15 mouse cellular contexts compared by ENCODE assay signal in the genomic region with DNA sequence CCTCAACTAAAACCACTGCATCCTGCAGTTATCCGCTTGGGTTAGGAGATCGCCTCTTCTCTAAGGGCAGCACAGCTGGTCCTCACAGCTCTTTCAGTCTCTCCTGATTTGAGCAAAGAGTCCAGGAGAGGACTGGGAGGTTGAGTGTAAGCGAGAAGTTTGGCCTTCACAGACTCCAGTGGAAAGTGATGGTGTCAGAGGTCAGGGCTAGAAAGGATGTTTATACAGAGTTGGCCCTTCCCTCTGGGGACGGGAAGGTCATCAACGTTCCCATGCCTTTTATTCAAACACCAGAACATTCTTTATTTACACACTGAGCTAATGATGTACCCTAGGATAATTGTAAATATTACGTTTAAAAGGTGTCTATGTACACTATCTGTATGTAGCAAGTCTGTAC. TPM values are rescaled to one million over a fixed set of nuclear protein-coding genes. Genes with fewer than 3 reads are reported as not detected.
DNase-seq lines count a peak whose midpoint lies in the region; ATAC-seq and TF ChIP-seq lines count a peak whose summit lies in the region.
"Had no signal": no experiment of that assay in that cellular context is flagged by ENCODE, and none has a peak within 500 bp of the region (broad histone marks: within the 10 kb centered on the region; RNA-seq: fewer than 3 reads in every experiment).

No protein-coding gene starts in this region.

- WGBS in kidney, adult 2 months: 69% methylated on average over 6 of the region's 6 CpGs
- 59% methylated on average over 6 of the region's 6 CpGs for WGBS in kidney, embryonic 14.5 days
- WGBS in liver, embryonic 12.5 days (ENCODE audit: insufficient replicate concordance): 73% methylated on average over 6 of the region's 6 CpGs

- no peak for ATAC-seq in kidney, embryonic 14.5 days (ENCODE audit: low FRiP score, low TSS enrichment)
- no peak for ATAC-seq in liver, embryonic 12.5 days
- ATAC-seq: forebrain, embryonic 13.5 days; midbrain, embryonic 15.5 days had no signal

- DNase-seq in adrenal gland, postnatal 10 days: peak; percentile 16
- DNase-seq in adrenal gland, postnatal 25 days: no peak
- DNase-seq in kidney, adult 2 months: peak; percentile 52
- peak; percentile 33 for DNase-seq in lung, postnatal 14 days
- no peak for DNase-seq in cerebellum, adult 11 months
- DNase-seq in cerebellum, adult 9-10 months: no peak
- DNase-seq: cerebellum, postnatal 14 days; right cerebral cortex, adult 18-20 months; thymus, adult 2 months had no signal

- H3K4me1 ChIP-seq in kidney, adult 2 months (ENCODE audit: control insufficient read depth, insufficient read depth, low read length): peaks cover 14% of the 10 kb centered on the region
- no peaks in the 10 kb centered on the region for H3K4me1 ChIP-seq in kidney, embryonic 14.5 days (ENCODE audit: control insufficient read depth, insufficient read depth, low read length)
- H3K4me1 ChIP-seq in liver, embryonic 12.5 days: 0 out of 2 replicates have a peak, but pooled peaks cover 8% of the 10 kb centered on the region
- H3K4me1 ChIP-seq: forebrain, embryonic 13.5 days; hindbrain, embryonic 13.5 days; midbrain, embryonic 15.5 days had no signal

- TF ChIP-seq POLR2A in kidney, adult 2 months (IDR thresholded peaks at IDR 0.05; ENCODE audit: low read depth, low read length): no peak

- TF ChIP-seq CTCF in kidney, adult 2 months (conservative IDR thresholded peaks at IDR 0.05; ENCODE audit: insufficient read depth, insufficient read length, low read depth, low read length): no peak

- H3K4me2 ChIP-seq in kidney, embryonic 14.5 days (replicated peaks; ENCODE audit: low read depth, low read length): no peak overlapping the region
- H3K4me2 ChIP-seq in liver, embryonic 12.5 days: no peak overlapping the region
- H3K4me2 ChIP-seq: forebrain, embryonic 13.5 days; hindbrain, embryonic 13.5 days; midbrain, embryonic 15.5 days had no signal

- H3K36me3 ChIP-seq in kidney, adult 2 months (ENCODE audit: control insufficient read depth, insufficient read depth, low read length): no peaks in the 10 kb centered on the region
- H3K36me3 ChIP-seq in kidney, embryonic 14.5 days (ENCODE audit: control insufficient read depth, insufficient read depth, low read length): peaks cover 33% of the 10 kb centered on the region
- peaks cover 99% of the 10 kb centered on the region for H3K36me3 ChIP-seq in liver, embryonic 12.5 days
- H3K36me3 ChIP-seq: midbrain, embryonic 15.5 days had no signal

- no peak overlapping the region for H3K9ac ChIP-seq in kidney, embryonic 14.5 days (ENCODE audit: low read depth, low read length)
- no peak overlapping the region for H3K9ac ChIP-seq in liver, embryonic 12.5 days
- H3K9ac ChIP-seq: forebrain, embryonic 13.5 days; hindbrain, embryonic 13.5 days; midbrain, embryonic 15.5 days had no signal

- no peak overlapping the region for H3K4me3 ChIP-seq in kidney, adult 2 months (ENCODE audit: insufficient read depth, low read depth, low read length)
- no peak overlapping the region for H3K4me3 ChIP-seq in kidney, embryonic 14.5 days (ENCODE audit: low read length)
- H3K4me3 ChIP-seq in liver, embryonic 12.5 days: no peak overlapping the region
- H3K4me3 ChIP-seq: forebrain, embryonic 13.5 days; hindbrain, embryonic 13.5 days; megakaryocyte, embryonic 14.5 days; midbrain, embryonic 15.5 days had no signal

- H3K9me3 ChIP-seq in kidney, embryonic 14.5 days (ENCODE audit: control insufficient read depth, low read length): no peaks in the 10 kb centered on the region
- H3K9me3 ChIP-seq in liver, embryonic 12.5 days (replicated peaks): no peaks in the 10 kb centered on the region
- H3K9me3 ChIP-seq: forebrain, embryonic 13.5 days; hindbrain, embryonic 13.5 days; megakaryocyte, embryonic 14.5 days; midbrain, embryonic 15.5 days had no signal

- H3K27me3 ChIP-seq in kidney, adult 2 months (replicated peaks; ENCODE audit: control insufficient read depth, insufficient read depth, low read length): no peaks in the 10 kb centered on the region
- H3K27me3 ChIP-seq in kidney, embryonic 14.5 days (ENCODE audit: control insufficient read depth, insufficient read depth, low read length): no peaks in the 10 kb centered on the region
- no peaks in the 10 kb centered on the region for H3K27me3 ChIP-seq in liver, embryonic 12.5 days (replicated peaks)
- H3K27me3 ChIP-seq: forebrain, embryonic 13.5 days; hindbrain, embryonic 13.5 days; megakaryocyte, embryonic 14.5 days; midbrain, embryonic 15.5 days had no signal

- peak overlapping the region; percentile 16; the same call in 1 of the 2 replicates for H3K27ac ChIP-seq in kidney, adult 2 months (ENCODE audit: insufficient read depth, low read depth, low read length)
- H3K27ac ChIP-seq in kidney, embryonic 14.5 days (ENCODE audit: low read depth, low read length): no peak overlapping the region
- peak overlapping the region; percentile 70 for H3K27ac ChIP-seq in liver, embryonic 12.5 days
- H3K27ac ChIP-seq: forebrain, embryonic 13.5 days; hindbrain, embryonic 13.5 days; midbrain, embryonic 15.5 days had no signal

RNA-seq across cellular contexts. Expression of a gene that starts 27.0 kb away (rescaled TPM):
- total RNA-seq in adrenal gland, postnatal 10 days (2021): 10 to 100 TPM; 30.6 to 40.3 TPM
- 32.4 and 32.9 TPM in 2 replicates for total RNA-seq in adrenal gland, postnatal 25 days (2021)
- polyA plus RNA-seq in kidney, adult 2 months (2012; rRNA removed): 16.9 and 17.6 TPM in 2 replicates
- polyA plus RNA-seq in kidney, embryonic 14.5 days (2014; fragmentation: Nextera tagmentation; extraction: Ambion mirVana): 52.3 and 66.0 TPM in 2 replicates
- polyA plus RNA-seq in liver, embryonic 12.5 days (2016; fragmentation: Nextera tagmentation; extraction: Ambion mirVana): 81.1 and 83.7 TPM in 2 replicates

Comparison
In these comparisons a context has a peak if more than half of its experiments do, and no peak if none do; other contexts are left out.
1. DNase-seq: peak in adrenal gland, postnatal 10 days (single experiment), kidney, adult 2 months (single experiment) and lung, postnatal 14 days (single experiment); none in adrenal gland, postnatal 25 days (single experiment), cerebellum, adult 11 months (single experiment) and cerebellum, adult 9-10 months (single experiment).